Mouse (Mus musculus) megakaryocyte, embryonic 14.5 days (primary cell): ENCODE data around the gene Mccc1.

Experiments used
- FLI1 ChIP-seq: IDR thresholded peaks from 2 replicates; pipeline ENCODE4 v1.6.1; 2012; ENCODE audit warnings: low read length, inconsistent platforms, mixed read lengths
- GATA1 ChIP-seq: IDR thresholded peaks from 3 replicates; pipeline ENCODE4 v1.6.1; 2012; ENCODE audit warnings: mixed read lengths, low read length, inconsistent platforms, borderline replicate concordance

GRCm38 (mm10) chr3:36031740-36032510 lies 31.4 kb upstream of the Mccc1 start:
- TF ChIP-seq FLI1, result no peak
- no peak for TF ChIP-seq GATA1
